Mouse (Mus musculus) layer of hippocampus, adult 2 months (tissue): ENCODE data around the gene Mfsd1. TPM values are rescaled to one million over a fixed set of nuclear protein-coding genes. Genes with fewer than 3 reads are reported as not detected.

Experiments
- DNase-seq, 2 experiments: peaks; one replicate each; pipeline ENCODE4 v3.0.0; 2022; ENCODE audit warnings: low spot score in 2 of 2
- H3K27ac ChIP-seq: fragments of 200-600 bp; 2 replicates; pipeline ENCODE4 v1.8.1; 2022
- H3K4me3 ChIP-seq: fragments of 200-600 bp; 2 replicates; pipeline ENCODE4 v1.8.1; 2022; ENCODE audit warnings: mild to moderate bottlenecking
- CTCF ChIP-seq: fragments of 200-600 bp; conservative IDR thresholded peaks from 2 replicates; pipeline ENCODE4 v1.8.1; 2022; ENCODE audit warnings: antibody characterized with exemption, mild to moderate bottlenecking, moderate library complexity
- total RNA-seq, 2 experiments: library from RNA; stranded (reverse); gene quantifications; 2 replicates each; pipeline ENCODE4 v1.2.3; 2021

Mfsd1 gene
- total RNA-seq, 2 experiments from 2014 or later: 39.8 to 41.3 TPM

- TF ChIP-seq CTCF: 0 out of 2 replicates have a peak, but pooled peaks have one; percentile 18
- no peak for DNase-seq
- H3K27ac ChIP-seq: no peak overlapping the region
- no peak overlapping the region for H3K4me3 ChIP-seq
Measured at GRCm38 (mm10) chr3:67573523-67573922, 9.0 kb upstream of the Mfsd1 start.

- H3K27ac ChIP-seq: no peak overlapping the region
- no peak overlapping the region for H3K4me3 ChIP-seq
- TF ChIP-seq CTCF: no peak
- DNase-seq: no peak
Measured at GRCm38 (mm10) chr3:67576248-67576647, 6.3 kb upstream of the Mfsd1 start.

GRCm38 (mm10) chr3:67576724-67577123 lies 5.8 kb upstream of the Mfsd1 start:
- TF ChIP-seq CTCF: no peak
- DNase-seq: no peak
- H3K4me3 ChIP-seq: no peak overlapping the region
- H3K27ac ChIP-seq: no peak overlapping the region

- TF ChIP-seq CTCF: no peak
- H3K4me3 ChIP-seq: peak overlapping the region; percentile 72
- DNase-seq: no peak
- H3K27ac ChIP-seq: peak overlapping the region; percentile 88
Measured at GRCm38 (mm10) chr3:67583125-67583845, 744 bp downstream of the Mfsd1 start.

- Histone ChIP-seq H3K27ac (no peak overlapping the region), H3K4me3 (peak overlapping the region; percentile 72; the same call in 1 of the 2 replicates)
- TF ChIP-seq CTCF: no peak
- DNase-seq: no peak
Measured at GRCm38 (mm10) chr3:67583846-67584186, 1.3 kb downstream of the Mfsd1 start.

- no peak for TF ChIP-seq CTCF
- Histone ChIP-seq H3K27ac (no peak overlapping the region), H3K4me3 (no peak overlapping the region)
- DNase-seq: no peak
Measured at GRCm38 (mm10) chr3:67586511-67586910, 4.0 kb downstream of the Mfsd1 start.

- DNase-seq: no peak
- Histone ChIP-seq H3K27ac (no peak overlapping the region), H3K4me3 (no peak overlapping the region)
- no peak for TF ChIP-seq CTCF
Measured at GRCm38 (mm10) chr3:67587430-67587829, 4.9 kb downstream of the Mfsd1 start.

GRCm38 (mm10) chr3:67601616-67602138 lies 19.1 kb downstream of the Mfsd1 start:
- no peak overlapping the region for H3K27ac ChIP-seq
- TF ChIP-seq CTCF: no peak
- H3K4me3 ChIP-seq: no peak overlapping the region
- DNase-seq: no peak

GRCm38 (mm10) chr3:67618222-67618621 lies 35.7 kb downstream of the Mfsd1 start:
- H3K4me3 ChIP-seq: no peak overlapping the region
- H3K27ac ChIP-seq: no peak overlapping the region
- TF ChIP-seq CTCF: no peak
- DNase-seq: no peak

GRCm38 (mm10) chr3:67624629-67625028 lies 42.1 kb downstream of the Mfsd1 start:
- no peak overlapping the region for H3K27ac ChIP-seq
- peak in 1 of 2 experiments; percentile 18 for DNase-seq
- TF ChIP-seq CTCF: peak; percentile 75
- H3K4me3 ChIP-seq: no peak overlapping the region

GRCm38 (mm10) chr3:67643135-67643534 lies 60.6 kb downstream of the Mfsd1 start:
- no peak for TF ChIP-seq CTCF
- Histone ChIP-seq H3K4me3 (no peak overlapping the region), H3K27ac (no peak overlapping the region)
- DNase-seq: no peak

GRCm38 (mm10) chr3:67645640-67646466 lies 63.3 kb downstream of the Mfsd1 start:
- no peak overlapping the region for H3K27ac ChIP-seq
- no peak for TF ChIP-seq CTCF
- DNase-seq: no peak
- no peak overlapping the region for H3K4me3 ChIP-seq

Other genes with a start within 250 kb of the Mfsd1 start
- 1 to 10 TPM; 1.1 to 1.3 TPM for gene Mlf1, start 208.6 kb upstream of the Mfsd1 start, total RNA-seq
- not detected for gene Gm17402, start 207.6 kb upstream of the Mfsd1 start, total RNA-seq
- gene Gfm1, start 152.6 kb upstream of the Mfsd1 start, total RNA-seq: 10 to 100 TPM; 53.5 to 57.7 TPM
- gene Lxn, start 118.8 kb upstream of the Mfsd1 start, total RNA-seq: 10 to 100 TPM; 40.1 to 45.3 TPM
- gene Rarres1, start 67.2 kb upstream of the Mfsd1 start, total RNA-seq: 1 to 10 TPM; 1.5 to 1.8 TPM